Mouse (Mus musculus): ENCODE data around the gene Lrrc9. TPM values are rescaled to one million over a fixed set of nuclear protein-coding genes. Genes with fewer than 3 reads are reported as not detected.

Gene Lrrc9
- total and polyA plus RNA-seq, 2 experiments from 2014 or later = 3.1 to 3.3 TPM

DNA sequence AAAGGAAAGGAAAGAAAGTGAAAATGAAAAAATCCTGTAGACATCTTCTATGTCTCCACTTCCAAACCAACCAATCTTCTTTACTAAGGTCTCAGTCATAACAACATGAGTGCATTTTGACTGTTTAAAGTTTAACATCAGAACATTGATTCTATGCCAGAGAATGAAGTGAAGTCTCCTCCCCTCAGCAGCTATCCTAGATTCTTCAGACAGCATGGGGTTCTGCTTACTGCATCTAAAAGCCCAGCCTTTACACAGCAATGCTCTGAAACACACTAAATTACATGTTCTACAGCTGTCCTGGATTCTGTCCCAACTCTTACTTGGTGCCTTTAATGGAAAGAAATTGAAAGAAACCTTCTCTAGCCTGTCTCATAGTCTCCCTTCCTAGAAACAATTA is 43.2 kb downstream of the Lrrc9 start:
- no peak for DNase-seq (ENCODE audit: low spot score)
- no peak overlapping the region for H3K27ac ChIP-seq (ENCODE audit: low read depth, low read length)
- H3K36me3 ChIP-seq (ENCODE audit: insufficient read depth, low read length) = no peaks in the 10 kb centered on the region
- ATAC-seq (ENCODE audit: low FRiP score) = no peak
- H3K4me2 ChIP-seq (ENCODE audit: low read depth, low read length, poor library complexity, severe bottlenecking) = no peak overlapping the region
- no peak for TF ChIP-seq CTCF (IDR thresholded peaks at IDR 0.05)
- H3K9me3 ChIP-seq (ENCODE audit: low read length) = no peaks in the 10 kb centered on the region
- H3K4me3 ChIP-seq (ENCODE audit: low read depth, low read length) = no peak overlapping the region
- no peaks in the 10 kb centered on the region for H3K4me1 ChIP-seq (ENCODE audit: insufficient read depth, low read length)
- H3K9ac ChIP-seq (replicated peaks; ENCODE audit: low read length, poor library complexity, severe bottlenecking) = no peak overlapping the region
- no peaks in the 10 kb centered on the region for H3K27me3 ChIP-seq (ENCODE audit: insufficient read depth, low read length)

GRCm38 (mm10) chr12:72487498-72487897 is 45.8 kb downstream of the Lrrc9 start:
- no peak overlapping the region for H3K4me2 ChIP-seq (ENCODE audit: low read depth, low read length, poor library complexity, severe bottlenecking)
- no peak overlapping the region for H3K9ac ChIP-seq (replicated peaks; ENCODE audit: low read length, poor library complexity, severe bottlenecking)
- no peak for TF ChIP-seq CTCF (IDR thresholded peaks at IDR 0.05)
- H3K36me3 ChIP-seq (ENCODE audit: insufficient read depth, low read length) = no peaks in the 10 kb centered on the region
- DNase-seq (ENCODE audit: low spot score) (no peak), ATAC-seq (ENCODE audit: low FRiP score) (no peak)
- no peaks in the 10 kb centered on the region for H3K9me3 ChIP-seq (ENCODE audit: low read length)
- H3K27ac ChIP-seq (ENCODE audit: low read depth, low read length) = no peak overlapping the region
- H3K4me1 ChIP-seq (ENCODE audit: insufficient read depth, low read length) = no peaks in the 10 kb centered on the region
- H3K4me3 ChIP-seq (ENCODE audit: low read depth, low read length) = no peak overlapping the region
- H3K27me3 ChIP-seq (ENCODE audit: insufficient read depth, low read length) = no peaks in the 10 kb centered on the region
- WGBS = 84% methylated on average over 3 of the region's 3 CpGs

GRCm38 (mm10) chr12:72489995-72490394 is 48.3 kb downstream of the Lrrc9 start:
- no peaks in the 10 kb centered on the region for H3K27me3 ChIP-seq (ENCODE audit: insufficient read depth, low read length)
- 93% methylated on average over 3 of the region's 3 CpGs for WGBS

DNA sequence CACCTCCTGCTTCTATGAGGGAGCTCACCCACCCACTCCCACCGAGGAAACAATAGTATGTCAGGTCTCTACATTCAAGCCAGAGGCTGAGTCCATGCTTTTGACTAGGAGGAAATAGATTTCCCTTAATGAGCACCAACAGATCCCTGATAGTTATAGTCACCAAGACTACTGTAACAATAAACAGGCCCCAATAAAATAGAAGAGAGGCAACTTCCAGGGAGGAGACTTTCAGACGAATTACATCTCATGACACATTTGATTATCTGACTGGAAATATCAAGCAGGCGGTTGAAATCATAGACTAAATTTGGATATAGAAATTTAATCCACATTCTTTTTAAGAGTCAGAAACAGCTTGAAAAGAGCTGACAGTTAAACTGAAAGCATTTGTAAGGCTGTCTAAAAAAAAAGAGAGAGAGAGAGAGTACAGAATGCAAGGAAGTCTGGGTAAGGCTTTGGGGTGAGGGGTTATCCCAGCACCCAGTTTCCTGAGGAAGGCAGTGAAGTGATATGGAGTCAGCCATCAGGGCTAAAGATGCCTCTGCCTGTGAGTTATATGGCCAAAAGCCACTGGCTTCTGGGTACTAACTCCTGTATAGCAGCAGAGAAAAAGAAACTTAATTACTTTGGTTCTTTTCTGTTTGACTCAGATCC is 49.5 kb downstream of the Lrrc9 start:
- ATAC-seq (ENCODE audit: low FRiP score) = no peak
- H3K4me3 ChIP-seq (ENCODE audit: low read depth, low read length) = no peak overlapping the region
- no peaks in the 10 kb centered on the region for H3K27me3 ChIP-seq (ENCODE audit: insufficient read depth, low read length)
- DNase-seq (ENCODE audit: low spot score) = no peak
- no peak overlapping the region for H3K4me2 ChIP-seq (ENCODE audit: low read depth, low read length, poor library complexity, severe bottlenecking)
- no peaks in the 10 kb centered on the region for H3K4me1 ChIP-seq (ENCODE audit: insufficient read depth, low read length)
- H3K9ac ChIP-seq (replicated peaks; ENCODE audit: low read length, poor library complexity, severe bottlenecking) = no peak overlapping the region
- no peak for TF ChIP-seq CTCF (IDR thresholded peaks at IDR 0.05)
- no peak overlapping the region for H3K27ac ChIP-seq (ENCODE audit: low read depth, low read length)
- H3K36me3 ChIP-seq (ENCODE audit: insufficient read depth, low read length) = no peaks in the 10 kb centered on the region
- no peaks in the 10 kb centered on the region for H3K9me3 ChIP-seq (ENCODE audit: low read length)
- WGBS = 63% methylated on average over 3 of the region's 3 CpGs

More at GRCm38 (mm10) chr12:72489995-72490394, 48.3 kb downstream of the Lrrc9 start:
- no peak for DNase-seq (ENCODE audit: low spot score)
- H3K27ac ChIP-seq (ENCODE audit: low read depth, low read length) = no peak overlapping the region
- H3K4me1 ChIP-seq (ENCODE audit: insufficient read depth, low read length) = no peaks in the 10 kb centered on the region
- no peak for ATAC-seq (ENCODE audit: low FRiP score)
- H3K36me3 ChIP-seq (ENCODE audit: insufficient read depth, low read length) = no peaks in the 10 kb centered on the region
- no peak overlapping the region for H3K4me2 ChIP-seq (ENCODE audit: low read depth, low read length, poor library complexity, severe bottlenecking)
- H3K9me3 ChIP-seq (ENCODE audit: low read length) = no peaks in the 10 kb centered on the region
- no peak for TF ChIP-seq CTCF (IDR thresholded peaks at IDR 0.05)
- no peak overlapping the region for H3K4me3 ChIP-seq (ENCODE audit: low read depth, low read length)
- no peak overlapping the region for H3K9ac ChIP-seq (replicated peaks; ENCODE audit: low read length, poor library complexity, severe bottlenecking)

- Histone ChIP-seq H3K9ac (replicated peaks; ENCODE audit: low read length, poor library complexity, severe bottlenecking) (no peak overlapping the region), H3K4me2 (ENCODE audit: low read depth, low read length, poor library complexity, severe bottlenecking) (no peak overlapping the region), H3K36me3 (ENCODE audit: insufficient read depth, low read length) (no peaks in the 10 kb centered on the region), H3K27ac (ENCODE audit: low read depth, low read length) (no peak overlapping the region), H3K27me3 (ENCODE audit: insufficient read depth, low read length) (no peaks in the 10 kb centered on the region), H3K4me3 (ENCODE audit: low read depth, low read length) (no peak overlapping the region), H3K9me3 (ENCODE audit: low read length) (no peaks in the 10 kb centered on the region), H3K4me1 (ENCODE audit: insufficient read depth, low read length) (no peaks in the 10 kb centered on the region)
- no peak for DNase-seq (ENCODE audit: low spot score)
- TF ChIP-seq CTCF (IDR thresholded peaks at IDR 0.05) = no peak
- ATAC-seq (ENCODE audit: low FRiP score) = no peak
- WGBS = 48% methylated on average over 12 of the region's 12 CpGs
Observed at GRCm38 (mm10) chr12:72496866-72497600, 55.4 kb downstream of the Lrrc9 start.

- no peak overlapping the region for H3K27ac ChIP-seq (ENCODE audit: low read depth, low read length)
- ATAC-seq (ENCODE audit: low FRiP score) (no peak), DNase-seq (ENCODE audit: low spot score) (no peak)
- no peaks in the 10 kb centered on the region for H3K4me1 ChIP-seq (ENCODE audit: insufficient read depth, low read length)
- H3K4me2 ChIP-seq (ENCODE audit: low read depth, low read length, poor library complexity, severe bottlenecking) = no peak overlapping the region
- no peak overlapping the region for H3K4me3 ChIP-seq (ENCODE audit: low read depth, low read length)
- no peaks in the 10 kb centered on the region for H3K9me3 ChIP-seq (ENCODE audit: low read length)
- no peaks in the 10 kb centered on the region for H3K36me3 ChIP-seq (ENCODE audit: insufficient read depth, low read length)
- WGBS = 86% methylated on average over 7 of the region's 7 CpGs
- no peak overlapping the region for H3K9ac ChIP-seq (replicated peaks; ENCODE audit: low read length, poor library complexity, severe bottlenecking)
- no peak for TF ChIP-seq CTCF (IDR thresholded peaks at IDR 0.05)
- H3K27me3 ChIP-seq (ENCODE audit: insufficient read depth, low read length) = no peaks in the 10 kb centered on the region
Observed at GRCm38 (mm10) chr12:72509606-72510005, 67.9 kb downstream of the Lrrc9 start.

All from midbrain, postnatal 0 days (tissue).